Mouse (Mus musculus): ENCODE results near the gene Pitpnm2. TPM values are rescaled to one million over a fixed set of nuclear protein-coding genes. Genes with fewer than 3 reads are reported as not detected.

The Pitpnm2 gene
- polyA plus RNA-seq, 1 experiment from 2014 or later, result 1.5 TPM

DNA sequence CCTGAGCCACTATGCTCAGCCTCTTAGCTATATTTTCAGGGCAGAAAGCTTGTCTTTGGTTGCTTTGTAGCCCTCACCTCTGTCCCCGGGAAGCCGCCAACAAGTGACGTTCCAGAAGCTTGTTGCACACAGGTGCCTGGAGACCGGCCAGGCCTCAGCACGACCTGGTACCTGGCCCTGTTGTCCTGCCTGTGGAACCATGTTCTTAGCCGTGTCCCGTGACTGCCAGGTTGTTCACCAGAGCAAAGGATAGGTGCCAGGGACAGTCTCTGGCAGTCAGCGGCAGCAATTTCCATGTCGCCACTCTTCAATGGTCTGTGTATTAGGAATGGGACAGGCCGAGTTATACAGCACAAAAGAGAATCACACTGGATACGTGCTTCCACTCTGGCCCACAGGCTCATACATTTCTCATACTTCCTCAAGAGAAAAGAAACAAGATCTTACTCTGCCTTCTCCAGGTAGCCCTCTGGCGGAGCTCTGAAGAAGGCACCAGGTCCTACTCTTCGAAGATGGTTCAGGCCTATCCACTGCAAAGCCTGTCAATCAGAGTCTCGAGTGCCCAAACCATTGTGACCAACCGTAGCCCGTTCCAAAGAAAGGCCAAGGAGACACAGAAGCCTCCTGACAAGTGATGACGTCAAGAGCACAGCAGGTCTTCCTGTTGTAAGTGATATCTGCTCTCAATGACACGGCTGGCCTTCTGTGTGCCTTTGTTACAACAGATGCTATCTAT, 39.1 kb downstream of the Pitpnm2 start:
- no peaks in the 10 kb centered on the region for H3K27me3 ChIP-seq
- H3K27ac ChIP-seq (replicated peaks), result peak overlapping the region; percentile 48; the same call in 1 of the 2 replicates
- ATAC-seq (ENCODE audit: insufficient read depth), result no peak
- H3K36me3 ChIP-seq (replicated peaks), result no peaks in the 10 kb centered on the region; the same call in 1 of the 2 replicates
- WGBS (ENCODE audit: insufficient replicate concordance), result 56% methylated on average over 18 of the region's 18 CpGs
- peak overlapping the region; percentile 32; the same call in 1 of the 2 replicates for H3K4me2 ChIP-seq
- H3K9ac ChIP-seq, result no peak overlapping the region
- H3K9me3 ChIP-seq (replicated peaks), result no peaks in the 10 kb centered on the region
- peaks cover 81% of the 10 kb centered on the region for H3K4me1 ChIP-seq (replicated peaks)
- H3K4me3 ChIP-seq (replicated peaks), result no peak overlapping the region

DNA sequence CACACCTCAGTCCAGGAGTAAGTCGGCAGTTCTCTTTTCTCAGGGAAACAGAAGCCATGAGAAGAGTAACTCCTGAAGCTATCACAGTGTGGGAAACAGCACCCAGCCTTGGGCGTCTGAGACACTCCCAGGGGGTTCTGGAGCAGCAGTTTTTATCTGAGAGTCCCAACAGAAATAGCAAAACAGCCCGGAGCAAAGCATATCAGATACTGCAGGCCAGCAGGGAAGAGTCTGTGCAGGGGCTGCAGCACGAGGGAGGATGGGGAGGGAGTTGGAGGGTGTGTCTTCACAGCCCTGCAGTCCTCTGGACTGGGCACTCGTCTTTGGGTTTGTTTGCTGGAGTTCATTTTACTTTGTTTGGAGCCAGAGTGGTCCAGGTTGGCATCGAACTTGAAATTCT, 39.7 kb downstream of the Pitpnm2 start:
- no peaks in the 10 kb centered on the region for H3K9me3 ChIP-seq (replicated peaks)
- H3K4me1 ChIP-seq (replicated peaks), result peaks cover 81% of the 10 kb centered on the region
- H3K4me2 ChIP-seq, result peak overlapping the region; percentile 32
- H3K27ac ChIP-seq (replicated peaks), result peak overlapping the region; percentile 65
- H3K36me3 ChIP-seq (replicated peaks), result no peaks in the 10 kb centered on the region; the same call in 1 of the 2 replicates
- WGBS (ENCODE audit: insufficient replicate concordance), result 24% methylated on average over 6 of the region's 6 CpGs
- no peak overlapping the region for H3K4me3 ChIP-seq (replicated peaks)
- no peaks in the 10 kb centered on the region for H3K27me3 ChIP-seq
- no peak overlapping the region for H3K9ac ChIP-seq
- ATAC-seq (ENCODE audit: insufficient read depth), result peak; percentile 83

DNA sequence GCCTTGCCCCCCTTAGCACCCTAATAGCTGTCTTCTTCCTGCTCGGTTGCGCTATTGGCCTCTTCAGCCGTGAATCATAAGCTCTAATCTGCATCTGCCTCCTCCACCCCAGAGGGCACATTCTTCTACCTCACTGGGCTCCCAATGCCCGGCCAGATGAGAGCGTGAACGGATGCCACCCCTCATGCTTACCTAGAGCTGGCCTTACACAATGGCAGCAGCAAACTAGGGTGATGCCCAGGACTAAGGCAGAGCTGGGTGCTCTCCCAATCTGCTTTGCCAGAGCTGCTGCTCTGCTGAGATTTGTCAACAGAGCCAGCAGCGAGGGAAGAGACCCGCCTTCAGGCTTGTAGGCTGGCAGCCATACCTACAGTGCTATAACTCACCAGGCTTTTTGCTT, 41.5 kb downstream of the Pitpnm2 start:
- WGBS (ENCODE audit: insufficient replicate concordance), result 68% methylated on average over 8 of the region's 8 CpGs
- H3K4me2 ChIP-seq, result no peak overlapping the region

DNA sequence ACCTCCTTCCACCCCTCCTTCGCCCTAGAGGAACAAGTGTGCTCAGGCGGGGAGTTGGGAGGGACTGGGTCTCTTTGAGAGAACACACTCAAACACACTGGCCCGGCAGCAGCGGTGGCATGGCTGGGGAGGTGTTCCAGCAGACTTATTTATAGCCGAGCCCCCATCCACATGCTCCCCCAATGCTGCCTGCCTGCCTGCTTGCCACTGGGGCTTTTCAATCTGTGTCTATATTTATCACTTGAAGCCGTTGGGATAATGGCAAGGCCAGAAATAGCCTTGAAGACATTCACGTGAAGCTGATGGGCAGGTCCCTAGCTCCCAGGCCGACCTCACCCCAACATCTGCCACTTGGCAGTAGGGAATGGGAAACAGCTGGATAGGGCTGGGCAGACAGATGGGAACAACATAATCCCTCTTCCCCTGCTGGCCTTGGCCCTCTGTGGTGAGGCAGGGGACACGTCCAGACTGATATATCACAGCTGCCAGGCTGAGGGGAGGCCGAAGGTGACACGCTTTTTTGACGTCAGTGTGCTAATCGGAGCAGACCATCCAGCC, 43.0 kb downstream of the Pitpnm2 start:
- Histone ChIP-seq H3K27ac (replicated peaks) (no peak overlapping the region), H3K36me3 (replicated peaks) (no peaks in the 10 kb centered on the region; the same call in 1 of the 2 replicates), H3K4me3 (replicated peaks) (no peak overlapping the region), H3K9me3 (replicated peaks) (no peaks in the 10 kb centered on the region), H3K9ac (no peak overlapping the region), H3K4me1 (replicated peaks) (peaks cover 93% of the 10 kb centered on the region), H3K4me2 (no peak overlapping the region), H3K27me3 (no peaks in the 10 kb centered on the region)
- ATAC-seq (ENCODE audit: insufficient read depth), result no peak
- WGBS (ENCODE audit: insufficient replicate concordance), result 68% methylated on average over 13 of the region's 13 CpGs

More for the DNA sequence above, 41.5 kb downstream of the Pitpnm2 start:
- H3K27ac ChIP-seq (replicated peaks), result no peak overlapping the region
- H3K9me3 ChIP-seq (replicated peaks), result no peaks in the 10 kb centered on the region
- peaks cover 84% of the 10 kb centered on the region for H3K4me1 ChIP-seq (replicated peaks)
- H3K9ac ChIP-seq, result no peak overlapping the region
- no peaks in the 10 kb centered on the region for H3K27me3 ChIP-seq
- no peaks in the 10 kb centered on the region; the same call in 1 of the 2 replicates for H3K36me3 ChIP-seq (replicated peaks)
- no peak overlapping the region for H3K4me3 ChIP-seq (replicated peaks)
- ATAC-seq (ENCODE audit: insufficient read depth), result no peak

DNA sequence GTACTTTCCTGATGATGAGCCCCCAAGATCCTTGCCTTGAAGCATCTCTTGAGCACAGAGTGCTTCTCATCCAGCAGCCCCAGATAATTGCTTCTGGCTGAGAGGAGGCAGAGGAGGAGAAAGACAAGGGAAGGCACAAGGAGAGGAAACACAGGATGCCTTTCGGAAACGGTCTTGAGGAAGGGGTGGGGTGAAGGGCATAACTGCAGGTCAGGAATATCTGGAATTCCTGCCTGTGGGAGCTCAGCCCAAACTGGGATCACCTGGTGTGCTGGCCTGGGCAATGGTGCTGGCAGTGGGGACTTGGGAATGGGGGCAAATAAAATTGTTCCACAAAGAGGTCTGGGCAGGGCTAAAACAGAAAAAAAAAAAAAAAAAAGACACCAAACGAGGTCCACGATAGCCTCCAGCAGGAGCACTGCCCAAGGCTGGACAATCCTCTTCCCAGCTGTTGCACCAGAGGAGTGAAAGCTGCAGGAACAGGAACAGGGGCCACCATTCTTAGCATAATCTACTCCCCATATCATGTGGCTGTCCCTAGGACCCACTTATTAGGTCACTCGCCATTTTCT, 43.7 kb downstream of the Pitpnm2 start:
- Histone ChIP-seq H3K27me3 (no peaks in the 10 kb centered on the region), H3K9me3 (replicated peaks) (no peaks in the 10 kb centered on the region), H3K4me2 (no peak overlapping the region), H3K27ac (replicated peaks) (no peak overlapping the region), H3K36me3 (replicated peaks) (no peaks in the 10 kb centered on the region; the same call in 1 of the 2 replicates), H3K4me1 (replicated peaks) (peaks cover 93% of the 10 kb centered on the region), H3K9ac (no peak overlapping the region), H3K4me3 (replicated peaks) (no peak overlapping the region)
- ATAC-seq (ENCODE audit: insufficient read depth), result no peak
- WGBS (ENCODE audit: insufficient replicate concordance), result 59% methylated on average over 5 of the region's 5 CpGs

DNA sequence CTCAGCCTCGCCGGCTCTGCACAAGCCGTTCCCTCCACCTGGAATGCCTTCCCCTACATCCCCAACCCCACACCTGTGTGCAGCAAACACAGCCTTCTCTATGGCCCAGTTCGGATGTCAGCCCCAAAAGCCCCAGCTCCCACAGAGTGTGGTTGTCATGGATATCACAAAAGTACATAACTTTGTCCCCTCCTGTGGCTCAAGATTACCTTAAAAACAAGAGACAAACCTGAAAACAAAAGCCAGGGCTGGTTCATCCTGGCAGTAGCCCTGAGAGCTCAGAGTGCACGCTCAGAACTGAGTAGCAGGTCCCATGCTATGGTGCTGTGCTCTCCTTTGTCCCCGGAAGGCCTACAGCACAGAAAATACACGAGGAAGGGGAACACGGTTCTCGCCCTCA, 44.3 kb downstream of the Pitpnm2 start:
- H3K4me3 ChIP-seq (replicated peaks), result no peak overlapping the region
- H3K4me1 ChIP-seq (replicated peaks), result peaks cover 93% of the 10 kb centered on the region
- no peak overlapping the region for H3K9ac ChIP-seq
- no peaks in the 10 kb centered on the region for H3K9me3 ChIP-seq (replicated peaks)
- ATAC-seq (ENCODE audit: insufficient read depth), result no peak
- H3K27ac ChIP-seq (replicated peaks), result no peak overlapping the region
- no peak overlapping the region for H3K4me2 ChIP-seq
- H3K27me3 ChIP-seq, result no peaks in the 10 kb centered on the region
- H3K36me3 ChIP-seq (replicated peaks), result no peaks in the 10 kb centered on the region; the same call in 1 of the 2 replicates
- WGBS (ENCODE audit: insufficient replicate concordance), result 81% methylated on average over 9 of the region's 9 CpGs

DNA sequence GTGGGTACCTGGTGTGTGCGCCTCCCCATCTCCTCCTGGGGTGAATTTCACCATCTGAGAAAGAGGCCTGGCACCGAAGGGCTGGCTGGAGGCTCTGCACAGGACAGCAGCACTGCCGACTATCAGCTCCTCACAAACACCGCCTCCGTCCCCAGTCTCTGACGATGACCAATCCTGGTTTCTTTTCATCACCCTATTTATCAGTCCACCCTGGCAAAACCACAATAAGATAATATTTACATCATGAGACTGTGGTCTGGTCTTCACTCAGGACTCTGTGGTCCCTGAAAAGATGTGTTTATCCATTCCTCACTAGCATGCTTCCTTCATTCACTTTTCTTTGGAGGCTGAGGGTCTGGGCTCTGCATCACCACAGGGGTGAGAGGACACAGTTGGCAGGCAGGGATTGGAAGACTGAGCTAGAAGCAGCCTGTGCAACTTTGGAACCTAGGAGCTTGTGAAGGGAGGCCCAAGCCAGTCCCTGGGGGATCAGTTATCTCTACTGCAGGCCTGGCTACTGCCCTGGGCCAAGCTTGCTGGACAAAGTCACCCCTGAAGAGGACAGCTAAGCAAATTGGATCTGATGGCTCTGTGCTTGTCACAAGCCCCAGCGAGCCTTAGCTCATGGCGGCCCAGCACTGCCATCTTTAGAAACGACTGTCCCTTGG, 45.3 kb downstream of the Pitpnm2 start:
- H3K36me3 ChIP-seq (replicated peaks), result no peaks in the 10 kb centered on the region; the same call in 1 of the 2 replicates
- no peak overlapping the region for H3K4me3 ChIP-seq (replicated peaks)
- H3K9ac ChIP-seq, result no peak overlapping the region
- H3K4me2 ChIP-seq, result peak overlapping the region; percentile 18; the same call in 1 of the 2 replicates
- ATAC-seq (ENCODE audit: insufficient read depth), result peak; percentile 51
- no peaks in the 10 kb centered on the region for H3K9me3 ChIP-seq (replicated peaks)
- H3K27me3 ChIP-seq, result no peaks in the 10 kb centered on the region
- 0 out of 2 replicates have a peak overlapping the region, but pooled peaks have one; percentile 25 for H3K27ac ChIP-seq (replicated peaks)
- WGBS (ENCODE audit: insufficient replicate concordance), result 41% methylated on average over 9 of the region's 9 CpGs
- H3K4me1 ChIP-seq (replicated peaks), result peaks cover 93% of the 10 kb centered on the region

DNA sequence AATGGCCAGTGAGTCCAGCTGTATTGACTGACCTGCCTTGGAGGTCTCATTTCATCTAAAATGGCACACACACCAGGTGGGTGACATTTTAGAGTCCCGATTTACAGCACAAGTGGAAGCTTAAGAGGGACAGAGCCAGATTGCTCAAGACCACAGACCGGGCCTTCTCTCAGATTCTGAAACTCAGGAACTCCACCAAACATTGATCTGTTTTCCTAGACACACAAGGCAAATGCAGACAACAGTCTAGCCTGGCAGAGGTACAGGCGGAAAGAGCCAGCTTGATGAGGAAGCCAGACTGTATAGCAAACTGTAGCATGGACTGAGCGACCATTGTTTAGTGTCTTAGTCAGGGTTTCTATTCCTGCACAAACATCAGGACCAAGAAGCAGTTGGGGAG, 46.3 kb downstream of the Pitpnm2 start:
- Histone ChIP-seq H3K27ac (replicated peaks) (no peak overlapping the region), H3K4me2 (no peak overlapping the region), H3K4me1 (replicated peaks) (peaks cover 95% of the 10 kb centered on the region)

DNA sequence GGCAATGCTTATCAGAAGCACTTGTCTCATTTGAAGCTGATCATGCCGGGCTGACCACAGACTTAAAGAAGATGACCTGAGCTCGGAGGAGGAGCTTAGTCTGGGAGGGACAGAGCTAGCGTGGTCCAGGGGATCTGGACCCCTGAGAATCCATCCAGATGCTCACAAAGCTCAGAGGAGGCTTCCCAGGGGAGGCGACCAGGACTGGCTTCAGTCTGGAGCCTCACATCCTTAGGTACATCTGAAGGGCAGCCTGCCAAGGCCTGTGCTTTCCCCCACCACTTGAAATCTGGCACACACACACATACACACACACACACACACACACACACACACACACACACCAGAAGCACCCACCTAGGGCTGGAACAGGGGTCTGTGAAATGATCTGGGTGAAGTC, 47.5 kb downstream of the Pitpnm2 start:
- WGBS (ENCODE audit: insufficient replicate concordance), result 44% methylated on average over 4 of the region's 4 CpGs
- Histone ChIP-seq H3K27ac (replicated peaks) (no peak overlapping the region), H3K36me3 (replicated peaks) (no peaks in the 10 kb centered on the region), H3K9ac (no peak overlapping the region), H3K4me2 (no peak overlapping the region), H3K9me3 (replicated peaks) (no peaks in the 10 kb centered on the region), H3K27me3 (no peaks in the 10 kb centered on the region), H3K4me1 (replicated peaks) (peaks cover 94% of the 10 kb centered on the region), H3K4me3 (replicated peaks) (no peak overlapping the region)
- no peak for ATAC-seq (ENCODE audit: insufficient read depth)

More for the DNA sequence above, 46.3 kb downstream of the Pitpnm2 start:
- H3K9ac ChIP-seq, result no peak overlapping the region
- WGBS (ENCODE audit: insufficient replicate concordance), result 70% methylated on average over 4 of the region's 4 CpGs
- no peak for ATAC-seq (ENCODE audit: insufficient read depth)
- H3K4me3 ChIP-seq (replicated peaks), result no peak overlapping the region
- no peaks in the 10 kb centered on the region for H3K9me3 ChIP-seq (replicated peaks)
- no peaks in the 10 kb centered on the region for H3K36me3 ChIP-seq (replicated peaks)
- H3K27me3 ChIP-seq, result no peaks in the 10 kb centered on the region

DNA sequence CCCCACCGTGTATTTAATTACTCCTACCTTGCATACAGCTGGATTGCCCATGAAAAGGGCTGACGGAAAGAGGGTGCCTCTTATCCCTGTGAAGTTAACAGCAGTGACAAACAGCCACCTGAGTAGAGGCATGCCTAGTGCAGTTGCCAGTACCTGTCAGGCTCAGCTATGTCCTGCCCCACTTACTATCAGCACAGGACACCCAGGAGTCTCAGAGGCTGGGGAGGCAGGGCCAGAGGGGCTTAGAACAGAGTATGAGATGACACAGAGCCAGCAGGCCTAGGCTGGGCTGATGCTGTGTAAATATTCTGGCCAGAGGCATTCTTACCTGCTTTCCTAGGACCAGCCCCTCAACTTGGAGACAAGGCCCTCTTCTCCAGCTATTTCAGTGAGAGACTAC, 48.0 kb downstream of the Pitpnm2 start:
- Histone ChIP-seq H3K4me3 (replicated peaks) (no peak overlapping the region), H3K27ac (replicated peaks) (no peak overlapping the region), H3K4me1 (replicated peaks) (peaks cover 93% of the 10 kb centered on the region), H3K27me3 (no peaks in the 10 kb centered on the region), H3K9ac (no peak overlapping the region), H3K36me3 (replicated peaks) (no peaks in the 10 kb centered on the region), H3K9me3 (replicated peaks) (no peaks in the 10 kb centered on the region), H3K4me2 (no peak overlapping the region)
- 55% methylated on average over 2 of the region's 2 CpGs for WGBS (ENCODE audit: insufficient replicate concordance)
- 0 out of 2 replicates have a peak, but pooled peaks have one; percentile 21 for ATAC-seq (ENCODE audit: insufficient read depth)

DNA sequence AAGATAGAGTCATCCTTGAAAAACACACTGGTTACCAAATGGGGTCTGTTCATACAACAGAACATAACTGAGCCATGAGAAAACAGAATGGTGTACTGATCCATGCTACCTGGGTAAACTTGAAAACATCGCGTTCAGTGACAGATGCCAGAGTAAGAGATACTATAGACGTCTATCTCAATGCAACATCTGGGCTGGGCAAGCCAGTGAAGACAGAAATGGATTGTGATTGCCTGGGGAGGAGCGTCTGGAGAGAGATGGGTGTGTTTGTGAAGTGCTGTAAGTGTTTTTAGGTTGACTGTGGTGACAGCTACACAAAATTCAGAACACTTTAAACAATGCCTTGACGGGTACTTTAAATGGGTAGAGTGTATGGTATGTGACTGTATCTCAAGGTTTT, 48.7 kb downstream of the Pitpnm2 start:
- Histone ChIP-seq H3K27ac (replicated peaks) (no peak overlapping the region), H3K36me3 (replicated peaks) (no peaks in the 10 kb centered on the region), H3K4me3 (replicated peaks) (no peak overlapping the region), H3K27me3 (no peaks in the 10 kb centered on the region), H3K4me1 (replicated peaks) (peaks cover 87% of the 10 kb centered on the region), H3K4me2 (no peak overlapping the region), H3K9me3 (replicated peaks) (no peaks in the 10 kb centered on the region), H3K9ac (no peak overlapping the region)
- ATAC-seq (ENCODE audit: insufficient read depth), result peak; percentile 44; the same call in 1 of the 2 replicates
- WGBS (ENCODE audit: insufficient replicate concordance), result 20% methylated on average over 5 of the region's 5 CpGs

Measured in liver, embryonic 15.5 days (tissue).